Mouse (Mus musculus) heart, postnatal 25 days (tissue): ENCODE measurements around the gene Fam217b. TPM values are rescaled to one million over a fixed set of nuclear protein-coding genes. Genes with fewer than 3 reads are reported as not detected.

ENCODE experiments used
- DNase-seq: peaks from one replicate; pipeline ENCODE4 v3.0.0; 2022; ENCODE audit warnings: low spot score
- intact Hi-C: fragments of 180-260 bp; cut with DNase I; formaldehyde crosslinking; loops from one replicate; pipeline ENCODE4 v1.15.1; 2025
- total RNA-seq, 2 experiments: library from RNA; stranded (reverse); gene quantifications; 2 replicates each; pipeline ENCODE4 v1.2.3; 2021

The Fam217b gene
- 10 to 100 TPM; 10.7 to 11.7 TPM for total RNA-seq

DNA sequence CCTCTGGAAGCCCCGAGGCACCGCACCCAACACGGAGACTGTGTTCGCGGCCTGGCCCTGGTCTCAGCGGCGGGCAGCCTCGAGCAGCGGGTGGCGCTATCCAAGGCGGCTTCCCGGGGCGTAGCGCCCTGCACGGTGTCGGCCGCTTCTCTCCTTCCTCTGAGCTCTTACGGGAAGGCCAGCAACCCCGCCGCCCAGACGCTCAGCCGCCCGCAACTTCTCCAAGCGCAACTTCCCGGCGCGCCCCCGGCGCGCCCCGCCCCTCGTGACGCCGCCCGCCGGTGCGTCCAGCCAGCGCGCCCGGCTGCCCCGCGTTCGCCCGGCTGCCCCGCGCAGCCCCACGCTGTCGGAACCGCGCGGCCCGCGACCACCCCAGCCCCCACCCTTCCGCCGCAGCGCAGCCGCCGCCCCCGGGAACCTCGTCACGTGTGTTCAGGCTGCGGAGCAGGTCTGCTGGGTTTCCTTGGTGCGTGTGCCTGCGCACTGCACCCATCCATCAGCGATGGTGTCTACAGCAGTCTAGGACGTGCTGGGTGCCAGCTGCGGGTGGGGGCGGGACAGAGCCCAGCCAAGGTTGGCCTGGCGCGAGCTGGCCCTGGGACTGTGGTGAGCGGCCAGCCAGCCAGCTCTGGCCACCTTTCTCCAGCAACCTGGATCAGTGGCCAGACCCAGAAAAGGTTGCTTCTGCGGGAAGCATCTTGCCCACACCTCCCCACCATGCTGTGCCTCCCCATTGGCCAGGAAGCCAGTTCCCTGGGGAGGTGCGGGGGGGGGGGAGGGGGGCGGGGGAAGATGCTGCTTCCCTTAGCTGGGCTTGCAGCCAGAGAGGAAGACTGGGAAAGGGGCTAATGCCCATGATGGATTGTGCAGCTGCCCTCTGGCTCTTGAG lies at the start of gene Fam217b, which contains the start of gene Ppp1r3d:
Fam217b (plus strand) TSS at position 264 of the 889 bp plus-strand sequence.
Ppp1r3d (minus strand) TSS at position 212 of the 889 bp plus-strand sequence.
- DNase-seq, result no peak
- intact Hi-C loops, result no loop called here

DNA sequence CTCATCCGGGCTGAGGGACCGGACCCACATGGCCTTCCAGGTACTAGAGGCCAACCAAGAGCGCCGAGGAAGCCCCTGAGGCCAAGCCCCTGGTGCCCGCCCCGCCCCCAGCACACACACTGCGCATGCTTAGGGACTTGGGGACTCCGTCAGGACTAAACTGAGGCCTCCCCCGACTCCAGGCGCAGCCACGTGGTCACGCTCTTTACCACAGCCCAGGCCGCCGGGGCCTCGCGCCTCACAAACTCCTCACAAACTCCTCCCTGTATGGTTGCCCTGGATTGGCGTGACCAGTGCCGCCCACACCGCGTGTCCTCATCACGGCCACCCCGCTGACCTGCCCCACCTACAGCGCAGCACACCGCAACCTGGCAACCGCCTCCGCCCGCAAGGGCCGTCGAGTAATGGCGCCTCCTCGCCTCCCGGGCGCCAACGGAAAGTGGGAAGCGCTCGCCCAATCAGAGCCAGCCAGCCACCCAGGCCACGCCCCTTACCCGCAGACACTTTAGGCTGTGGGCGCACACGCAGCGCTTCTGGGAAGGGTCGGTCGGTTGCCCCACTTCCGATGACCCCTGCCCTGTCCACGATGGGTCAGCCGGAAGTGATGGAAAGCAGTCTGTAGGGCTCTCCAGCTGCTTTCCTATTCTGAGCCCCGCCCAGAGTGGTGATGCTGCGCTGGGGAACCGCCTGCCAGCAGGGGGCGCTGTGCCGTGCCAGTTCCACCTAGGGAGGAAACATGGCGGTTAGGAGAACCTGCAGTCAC lies 7.1 kb upstream of the Fam217b start, which contains the start of gene Sycp2:
Sycp2 (minus strand) TSS at position 633 of the 763 bp plus-strand sequence.
- DNase-seq, result no peak
- intact Hi-C loops, result no loop called here

DNA sequence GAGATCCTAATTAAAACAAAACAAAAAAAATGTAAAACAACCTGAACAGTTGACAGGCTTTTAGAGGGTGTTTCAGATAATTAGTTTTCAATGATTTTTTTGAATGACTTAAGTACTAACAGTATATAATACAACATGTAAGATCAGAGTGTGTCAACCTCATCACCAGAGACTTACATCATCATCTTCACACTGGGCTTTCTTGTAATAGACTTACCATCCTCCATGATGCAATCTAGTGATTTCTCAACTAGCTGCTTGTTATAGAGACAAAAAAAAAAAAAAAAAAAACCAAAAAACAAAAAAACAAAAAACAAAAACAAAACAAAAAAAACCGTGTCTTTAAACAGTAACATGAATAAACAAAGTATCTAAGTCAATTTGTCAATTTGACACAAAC lies 5.3 kb upstream of the Fam217b start:
- DNase-seq, result no peak
- intact Hi-C loops, result no loop called here

DNA sequence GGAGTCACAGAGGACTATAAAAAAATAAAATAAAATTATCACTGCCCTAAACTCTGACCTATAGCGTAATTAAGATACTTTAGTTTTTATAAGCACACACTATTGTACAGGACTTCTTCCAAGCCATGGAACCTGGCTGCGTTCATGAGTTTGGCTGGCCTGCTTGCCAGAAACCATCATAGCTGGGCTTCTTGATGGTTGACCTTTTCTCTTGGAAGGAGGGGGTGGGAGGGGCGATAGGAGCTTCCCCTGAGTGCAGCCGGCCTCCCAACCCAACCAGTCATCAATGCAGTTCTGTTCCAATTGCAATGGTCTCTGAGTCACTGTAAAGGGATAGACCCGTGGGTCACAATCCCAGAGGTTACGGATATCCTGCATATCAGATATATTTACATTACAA lies 4.0 kb upstream of the Fam217b start:
- DNase-seq, result no peak
- intact Hi-C loops, result no loop called here

DNA sequence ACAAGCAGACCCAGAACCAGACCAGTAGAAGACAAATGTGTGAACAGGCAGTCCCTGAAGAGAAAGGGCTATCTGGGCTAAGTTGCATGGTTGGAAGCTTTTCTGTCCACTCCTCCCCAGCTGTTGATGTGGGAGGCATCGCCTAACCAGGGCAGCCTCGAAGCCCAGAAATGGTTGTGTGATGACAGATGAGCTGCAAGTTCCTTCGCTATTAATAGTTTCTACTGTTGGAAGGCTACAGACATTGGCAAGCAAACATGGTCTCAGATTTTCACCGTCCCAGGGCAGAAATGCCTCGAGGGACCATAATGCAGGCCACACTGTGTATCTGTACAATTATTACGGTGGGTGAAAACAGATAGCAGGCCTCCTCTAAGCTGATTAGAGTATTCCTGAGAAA lies 1.7 kb upstream of the Fam217b start:
- intact Hi-C loops, result no loop called here

DNA sequence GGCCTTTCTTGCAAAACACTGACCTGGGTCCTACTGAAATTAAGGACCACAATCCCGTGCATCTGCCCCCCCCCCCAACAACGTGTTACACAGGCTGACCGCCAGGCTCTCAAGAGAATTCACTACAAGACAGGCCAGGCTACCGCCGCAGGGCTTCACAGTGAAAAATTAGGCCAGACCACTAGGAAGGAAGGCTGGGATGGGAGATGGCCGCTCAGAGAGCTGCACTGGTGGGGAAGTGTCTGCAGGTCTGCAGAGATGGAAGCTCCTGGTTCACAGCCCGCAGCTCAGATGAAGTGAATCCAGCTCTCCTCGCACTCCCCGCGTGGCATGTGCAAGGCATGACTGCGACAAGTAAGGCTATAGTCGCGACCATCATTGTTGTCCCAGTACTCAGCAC lies 1.2 kb upstream of the Fam217b start:
- intact Hi-C loops, result no loop called here
- no peak for DNase-seq

More for the DNA sequence above, 1.7 kb upstream of the Fam217b start:
- peak; percentile 40 for DNase-seq

DNA sequence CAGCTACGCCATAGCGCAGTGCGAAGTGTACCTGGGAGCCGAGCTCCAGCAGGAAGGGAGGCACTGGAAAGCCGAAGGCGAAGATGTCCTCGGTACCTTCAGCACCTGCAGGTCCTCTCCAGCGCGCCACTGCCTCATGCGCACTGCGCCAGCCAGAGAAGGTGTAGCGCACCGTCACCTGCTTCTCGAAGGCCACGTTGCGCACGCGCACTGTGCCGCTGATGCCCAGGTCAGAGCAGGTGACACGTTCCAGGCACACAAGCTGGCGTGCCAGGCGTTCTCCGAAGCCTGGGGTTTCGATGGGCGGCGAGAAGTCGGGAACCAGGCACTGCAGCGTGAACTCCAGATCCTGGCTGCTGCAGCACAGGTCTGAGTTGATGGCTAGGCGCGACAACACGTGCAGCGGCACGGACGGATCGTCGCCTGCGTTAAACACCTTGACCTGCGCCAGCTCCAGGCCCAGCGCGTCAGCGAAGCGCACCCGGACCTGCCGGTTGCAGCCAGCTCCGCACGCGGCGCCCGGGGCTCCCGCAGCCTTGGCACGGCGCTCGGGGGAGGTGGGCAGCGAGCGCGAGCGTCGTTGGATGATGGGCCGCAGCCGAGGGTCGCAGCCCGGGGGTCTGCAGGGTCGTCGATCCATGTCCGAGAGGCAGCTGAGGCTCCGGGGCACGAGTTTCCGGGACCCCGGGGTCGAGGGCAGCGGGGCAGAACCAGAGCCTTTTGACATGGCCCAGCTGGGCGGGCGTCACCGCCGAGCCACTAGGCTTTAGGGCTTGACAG lies 653 bp upstream of the Fam217b start:
- intact Hi-C loops, result no loop called here
- DNase-seq, result no peak

DNA sequence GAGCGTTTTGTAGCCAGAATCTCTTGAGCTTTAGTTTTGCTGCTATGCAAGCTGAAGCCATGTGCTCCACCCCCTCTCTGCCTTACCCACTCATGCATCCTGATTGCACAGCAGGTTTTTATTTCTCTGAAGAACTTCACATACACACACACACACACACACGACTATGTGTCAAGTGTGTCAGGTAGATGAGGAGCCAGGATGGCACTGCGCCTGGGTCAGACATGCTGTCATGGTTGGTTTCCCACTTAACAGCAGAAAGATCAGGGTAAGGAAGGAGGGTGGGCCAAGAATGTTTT lies 775 bp downstream of the Fam217b start:
- intact Hi-C loops, result no loop called here

DNA sequence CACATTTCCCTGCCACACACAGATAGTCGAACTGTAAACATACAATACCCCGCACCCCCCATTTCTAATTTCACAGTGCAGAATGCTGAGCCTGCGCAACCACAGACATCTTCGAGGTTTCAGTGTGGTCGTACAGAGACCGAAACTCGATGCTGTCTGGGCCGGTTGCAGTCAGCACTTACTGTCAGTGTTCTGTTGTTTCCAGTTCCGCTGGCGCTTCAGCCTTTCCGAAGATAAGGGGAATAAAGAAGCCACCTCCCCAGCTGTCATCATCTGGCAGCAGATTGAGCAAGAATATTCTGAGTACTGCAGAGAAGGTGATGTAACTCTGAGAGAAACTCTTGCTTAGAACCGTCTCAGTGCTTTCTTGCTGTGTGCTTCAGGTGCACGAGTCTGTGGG lies 2.1 kb downstream of the Fam217b start:
- intact Hi-C loops, result no loop called here
- DNase-seq, result no peak

More for the DNA sequence above, 775 bp downstream of the Fam217b start:
- DNase-seq, result no peak

DNA sequence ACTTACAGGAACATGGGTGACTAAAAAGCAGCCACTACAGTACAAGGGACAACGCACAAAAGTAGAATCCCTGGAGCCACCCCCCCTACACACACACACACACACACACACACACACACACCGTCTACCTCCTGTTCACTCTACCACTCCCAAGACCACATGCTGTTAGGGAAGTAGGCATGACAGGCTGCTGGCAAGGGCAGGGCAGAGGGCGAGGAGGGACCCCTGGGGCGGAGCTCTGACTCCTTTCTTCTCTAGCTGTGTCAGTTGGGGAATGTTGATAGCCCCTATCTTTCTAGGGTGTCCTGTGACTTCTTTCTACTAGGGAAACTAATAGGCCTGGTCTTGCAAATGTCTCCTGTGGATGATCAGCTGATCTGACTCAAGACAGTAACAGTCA lies 2.6 kb downstream of the Fam217b start:
- intact Hi-C loops, result no loop called here
- DNase-seq, result no peak

DNA sequence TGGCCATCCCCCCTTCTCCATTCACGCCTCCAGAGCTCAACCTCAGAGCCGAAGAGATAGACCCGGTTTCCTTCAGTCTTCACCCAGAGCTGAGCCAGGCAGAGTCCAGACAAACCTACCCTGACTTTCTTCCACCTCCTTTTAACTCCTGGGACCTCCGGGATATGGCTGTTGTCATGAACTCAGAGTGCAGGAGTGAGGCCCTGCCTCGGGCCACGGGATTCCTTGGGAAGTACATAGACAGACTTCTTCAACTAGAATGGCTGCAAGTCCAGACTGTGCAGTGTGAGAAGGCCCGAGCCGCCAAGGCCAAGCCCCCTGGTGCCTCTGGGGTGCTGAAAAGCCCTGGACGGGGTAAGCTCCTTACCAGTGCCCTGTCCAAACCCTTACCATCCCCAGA lies 6.3 kb downstream of the Fam217b start:
- intact Hi-C loops, result loop anchor here (10.0 kb wide), 1 partner anchor 154 kb away; no protein-coding TSS in a partner anchor

DNA sequence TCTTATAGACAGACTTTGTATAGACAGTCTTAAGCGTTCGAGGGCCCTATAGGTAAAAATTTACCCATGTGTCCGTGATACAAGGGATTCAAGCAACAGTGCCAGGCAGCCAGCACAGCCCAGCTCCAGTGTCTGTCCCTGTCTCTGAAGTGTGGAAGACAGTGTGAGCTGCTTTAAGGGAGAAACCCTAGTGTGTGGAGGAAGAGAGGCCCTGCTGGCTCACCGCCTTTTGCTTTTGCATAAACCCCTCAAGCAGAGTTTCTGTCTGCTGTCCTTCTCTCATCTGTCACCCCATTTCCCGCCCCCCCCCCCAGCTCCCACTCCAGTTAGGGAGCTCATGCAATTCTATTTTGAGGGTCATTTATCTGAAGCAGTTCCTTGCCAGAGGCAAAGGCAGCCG lies 7.3 kb downstream of the Fam217b start:
- intact Hi-C loops, result loop anchor here (10.0 kb wide), 1 partner anchor 153 kb away; no protein-coding TSS in a partner anchor
- DNase-seq, result no peak

More for the DNA sequence above, 6.3 kb downstream of the Fam217b start:
- no peak for DNase-seq

DNA sequence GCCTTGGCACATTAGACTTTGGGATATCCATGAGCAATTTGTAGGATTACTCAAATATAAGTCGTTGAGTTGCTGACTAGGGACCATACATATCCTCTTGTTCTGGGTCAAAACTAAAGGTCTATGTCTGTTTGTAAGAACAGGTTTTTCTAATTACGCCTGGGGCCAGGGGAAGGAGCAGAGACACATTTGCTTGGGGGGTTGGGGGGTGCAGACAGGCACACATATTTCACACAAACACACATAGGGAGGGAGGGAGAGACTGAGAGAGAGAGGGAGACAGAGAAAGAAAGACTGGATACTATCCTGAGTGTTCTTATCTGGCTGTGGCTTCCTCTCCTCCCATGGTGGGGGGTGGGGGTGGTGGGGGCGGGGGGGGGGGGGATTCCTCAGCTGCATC lies 7.9 kb downstream of the Fam217b start:
- no peak for DNase-seq
- intact Hi-C loops, result loop anchor here (10.0 kb wide), 1 partner anchor 153 kb away; no protein-coding TSS in a partner anchor

DNA sequence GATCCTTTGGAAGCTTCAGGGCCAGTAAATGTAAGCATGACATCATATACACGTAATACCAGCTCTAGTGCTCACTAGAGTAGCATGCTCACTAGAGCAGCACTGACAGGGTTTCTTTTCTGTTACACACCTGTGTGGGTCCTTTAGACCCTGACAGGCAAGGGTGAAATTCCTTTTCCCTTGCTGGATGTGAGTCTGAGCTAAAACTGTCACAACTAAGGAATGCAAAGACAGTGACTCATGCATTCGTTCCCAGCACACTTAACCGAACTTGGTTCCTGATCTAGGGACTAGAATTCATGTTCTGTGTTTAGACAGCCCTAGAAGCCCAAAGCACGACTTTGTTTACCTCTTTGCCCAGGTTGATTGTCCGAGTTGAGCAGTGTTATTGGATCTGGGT lies 8.9 kb downstream of the Fam217b start:
- intact Hi-C loops, result loop anchor here (10.0 kb wide), 1 partner anchor 152 kb away; no protein-coding TSS in a partner anchor
- no peak for DNase-seq

DNA sequence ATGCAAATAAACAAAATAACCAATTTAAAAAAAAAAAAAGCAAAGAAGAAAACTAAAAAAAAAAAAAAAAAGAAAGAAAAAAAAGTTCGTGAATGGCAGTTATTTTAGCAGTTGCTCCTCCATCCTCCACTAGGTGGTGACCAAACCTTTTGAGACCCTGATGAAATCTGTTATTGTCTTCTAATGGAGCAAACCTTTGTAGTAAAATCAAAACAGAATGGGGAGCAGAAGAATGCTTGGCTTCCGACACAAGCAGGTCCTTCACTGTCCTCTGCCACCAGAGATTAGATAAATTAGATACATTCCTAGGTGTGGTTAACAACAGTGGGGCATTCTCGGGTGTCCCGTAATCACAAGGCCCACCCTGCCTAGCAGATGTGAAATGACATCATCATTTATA lies 11.9 kb downstream of the Fam217b start:
- intact Hi-C loops, result loop anchor here (2.0 to 10.0 kb wide), 3 partner anchors 81 to 239 kb away; no protein-coding TSS in a partner anchor
- DNase-seq, result no peak

DNA sequence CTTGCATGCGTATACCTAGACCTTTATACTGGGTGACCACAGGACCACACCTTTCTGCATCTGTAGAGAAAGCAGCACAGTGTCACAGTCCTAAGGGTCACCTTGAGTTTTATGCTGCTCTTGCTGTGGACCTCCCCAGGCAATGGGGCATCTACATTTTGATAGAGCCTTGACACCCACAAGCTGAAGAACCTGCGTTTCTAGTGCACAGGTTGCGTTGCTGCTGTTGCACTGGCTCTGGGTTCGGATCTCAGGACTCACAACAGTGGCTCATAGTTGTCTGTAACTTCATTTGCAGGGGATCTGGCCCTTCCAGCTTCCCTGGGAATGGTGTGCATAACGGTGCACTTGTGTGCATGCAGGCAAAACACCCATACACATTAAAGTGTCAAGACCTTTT lies 12.9 kb downstream of the Fam217b start:
- DNase-seq, result no peak
- intact Hi-C loops, result loop anchor here (2.0 to 10.0 kb wide), 3 partner anchors 80 to 238 kb away; no protein-coding TSS in a partner anchor

DNA sequence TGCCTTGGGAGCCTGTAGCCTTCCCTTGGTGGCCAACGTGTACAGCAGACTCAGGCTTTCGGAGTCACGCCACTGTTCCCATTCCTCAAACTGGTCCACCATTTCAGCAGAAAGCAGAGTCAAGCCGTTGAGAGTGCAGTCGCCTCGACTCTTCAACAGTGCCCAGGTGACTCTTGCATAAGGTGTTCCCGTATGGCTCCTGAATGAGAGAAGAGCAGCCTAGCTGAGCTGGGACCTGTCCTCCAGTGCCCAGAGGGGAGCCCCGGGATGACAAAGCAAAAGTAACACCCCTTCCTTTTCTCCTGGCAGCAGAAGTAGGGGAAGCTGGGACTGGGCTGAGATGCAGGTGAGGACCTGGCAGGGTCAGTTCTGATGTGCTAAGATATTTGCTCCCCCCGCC lies 13.9 kb downstream of the Fam217b start:
- intact Hi-C loops, result loop anchor here (5.0 to 10.0 kb wide), 2 partner anchors 79 to 147 kb away; no protein-coding TSS in a partner anchor
- no peak for DNase-seq

DNA sequence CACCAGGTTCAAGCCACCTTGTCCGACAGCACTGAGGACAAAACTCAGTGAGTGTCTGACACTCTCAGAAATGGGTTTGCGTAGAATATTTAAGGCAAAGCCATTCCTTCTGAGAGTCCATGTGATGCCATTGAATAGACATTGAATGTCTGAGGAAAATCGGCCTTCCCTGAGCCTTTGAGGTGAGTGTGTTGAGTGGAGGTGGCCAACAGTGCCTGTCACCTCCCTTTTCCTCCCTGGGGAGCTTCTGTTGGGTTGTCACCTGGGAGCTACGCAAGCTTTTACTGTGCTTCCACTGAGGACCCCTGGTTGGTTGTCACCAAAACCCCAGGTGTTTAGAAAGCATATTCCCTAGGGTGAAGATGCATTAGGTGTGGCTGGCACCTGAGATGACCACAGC lies 14.4 kb downstream of the Fam217b start:
- intact Hi-C loops, result loop anchor here (5.0 to 10.0 kb wide), 2 partner anchors 79 to 146 kb away; no protein-coding TSS in a partner anchor
- DNase-seq, result no peak

DNA sequence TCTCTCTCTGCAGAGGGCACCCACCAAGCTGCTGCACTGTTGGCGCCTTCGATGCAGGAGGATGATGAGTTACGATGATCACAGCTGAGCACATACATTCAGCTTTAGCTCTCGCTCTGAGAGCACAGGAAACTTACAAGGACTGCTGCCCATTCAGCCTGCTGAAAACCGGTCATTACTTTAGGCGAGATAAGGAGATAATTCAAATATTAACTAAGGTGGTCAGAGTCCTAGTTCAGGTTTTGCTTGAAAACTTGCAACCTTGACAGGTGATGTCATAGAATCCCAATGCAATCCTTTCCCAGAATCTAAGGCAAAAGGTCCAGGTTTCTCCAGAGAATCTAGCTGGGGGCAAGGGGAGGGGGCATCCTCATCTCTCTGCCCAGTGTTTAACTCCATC lies 15.1 kb downstream of the Fam217b start:
- no peak for DNase-seq
- intact Hi-C loops, result loop anchor here (5.0 to 10.0 kb wide), 2 partner anchors 78 to 145 kb away; no protein-coding TSS in a partner anchor

DNA sequence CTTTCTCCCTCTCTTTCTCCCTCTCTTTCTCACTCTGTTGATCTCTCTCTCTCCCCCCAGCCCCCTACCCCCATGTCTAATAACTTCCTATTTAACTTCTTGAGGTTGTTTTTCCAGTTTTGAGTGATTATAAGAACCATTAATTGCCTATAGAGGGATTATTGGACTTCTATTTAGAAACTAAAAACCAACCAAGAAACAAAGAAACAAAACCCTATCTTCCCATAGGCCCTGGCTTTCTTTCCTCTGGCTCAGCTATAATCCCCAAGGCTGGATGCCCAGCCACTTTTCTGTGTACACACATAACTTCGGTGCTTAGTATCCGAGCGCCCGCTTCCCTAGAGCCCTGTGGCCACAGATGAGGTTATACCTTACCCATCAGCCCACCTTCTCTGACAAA lies 15.9 kb downstream of the Fam217b start, which contains the start of gene Cdh26:
Cdh26 (plus strand) TSS at position 301 of the 400 bp plus-strand sequence.
- DNase-seq, result no peak
- intact Hi-C loops, result no loop called here
